Mouse (Mus musculus) naive thymus-derived CD4-positive, alpha-beta T cell, adult 2 months (primary cell): ENCODE measurements around the gene 4932438A13Rik.
A peak's percentile ranks its signal among the peaks of the same experiment; 100 is the strongest.

Experiments used
- DNase-seq: peaks from one replicate; pipeline ENCODE4 v3.0.0-alpha.2; 2011; ENCODE audit warnings: low read depth

The 4932438A13Rik gene

DNA sequence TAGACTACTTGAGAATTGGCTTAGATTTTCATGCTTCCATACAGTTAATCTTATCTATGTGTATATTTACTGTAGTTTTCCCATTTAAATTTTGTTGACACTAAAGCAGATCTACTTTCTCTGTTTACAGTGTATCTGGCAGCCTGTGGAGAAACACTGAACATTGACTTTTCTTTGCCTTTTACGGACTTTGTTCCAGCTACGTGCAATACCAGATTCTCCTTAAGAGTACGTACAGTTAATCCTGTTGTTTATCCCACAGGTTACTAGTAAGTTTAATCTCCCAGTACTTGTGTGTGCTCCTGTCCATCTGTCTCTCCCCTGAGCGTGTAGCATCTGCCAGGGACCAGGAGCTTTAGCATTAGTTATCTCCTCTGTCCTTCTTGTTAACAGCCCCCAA is 55.4 kb downstream of the 4932438A13Rik start:
- no peak for DNase-seq

DNA sequence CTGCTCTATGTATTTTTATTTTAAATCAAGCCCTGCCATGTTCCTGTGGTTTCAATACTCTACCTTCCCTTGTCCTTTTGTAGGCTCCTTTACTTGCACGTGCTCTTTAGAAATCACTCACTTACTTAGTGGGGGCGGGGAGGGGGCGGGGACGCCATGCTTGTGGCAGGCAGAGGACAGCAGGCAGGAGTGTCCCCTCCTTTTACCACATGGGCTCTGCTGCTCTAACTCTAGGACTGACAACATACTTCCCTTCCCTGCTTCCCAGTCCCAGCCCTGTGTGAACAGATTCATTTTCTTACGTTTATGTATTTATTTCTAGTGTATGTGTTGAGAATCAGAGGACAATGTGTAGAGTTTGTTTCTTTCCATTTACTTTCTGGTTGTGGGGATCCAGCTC is 78.7 kb downstream of the 4932438A13Rik start:
- no peak for DNase-seq

GRCm38 (mm10) chr3:36942108-36942507 is 79.2 kb downstream of the 4932438A13Rik start:
- DNase-seq: no peak

DNA sequence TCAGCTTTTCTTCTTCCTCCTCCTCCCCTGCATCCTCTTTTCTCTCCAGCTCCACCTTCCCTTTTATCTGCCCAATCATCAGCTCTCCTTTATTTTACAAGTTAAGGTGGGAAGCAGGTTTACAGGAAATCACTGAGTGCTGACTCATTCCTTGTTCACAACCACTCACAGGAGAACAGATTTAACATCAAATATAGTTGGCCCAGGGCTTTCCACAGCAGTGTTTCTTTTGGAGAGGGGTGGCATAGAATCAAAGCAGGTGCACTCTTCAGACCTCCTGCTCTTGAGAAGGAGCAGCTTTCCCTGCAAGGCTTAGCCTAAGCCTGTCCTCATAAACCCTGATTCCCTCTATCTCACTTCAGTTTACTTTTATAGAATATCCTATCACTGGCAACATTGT is 80.8 kb downstream of the 4932438A13Rik start:
- DNase-seq: no peak

GRCm38 (mm10) chr3:37037979-37038378 is 175.1 kb downstream of the 4932438A13Rik start:
- no peak for DNase-seq

- DNase-seq: no peak
Measured at GRCm38 (mm10) chr3:37039811-37040210, 176.9 kb downstream of the 4932438A13Rik start.

DNA sequence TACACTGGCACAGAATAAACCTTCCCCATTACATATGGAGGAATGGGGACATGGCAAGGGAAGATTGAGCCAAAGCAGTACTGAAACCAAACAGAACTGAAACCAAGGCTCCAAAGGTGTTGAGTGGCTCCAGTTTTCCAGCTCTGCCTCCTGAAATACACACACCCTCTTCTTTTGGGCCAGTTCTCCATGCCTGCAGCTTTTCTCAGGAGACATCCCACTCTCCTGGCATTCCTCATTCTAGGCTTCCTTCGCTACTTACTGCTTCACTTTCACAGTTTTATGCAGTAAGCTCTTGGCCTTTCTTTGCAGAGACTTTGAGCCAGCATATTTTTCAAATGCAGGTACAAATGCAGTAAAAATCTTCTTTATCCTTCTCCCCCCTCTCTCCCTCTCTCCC is 188.6 kb downstream of the 4932438A13Rik start:
- DNase-seq: no peak

- DNase-seq: no peak
Measured at GRCm38 (mm10) chr3:37063406-37063805, 200.5 kb downstream of the 4932438A13Rik start, which contains the start of gene Adad1. Gene Adad1 (plus strand): TSS chr3:37063527.

DNA sequence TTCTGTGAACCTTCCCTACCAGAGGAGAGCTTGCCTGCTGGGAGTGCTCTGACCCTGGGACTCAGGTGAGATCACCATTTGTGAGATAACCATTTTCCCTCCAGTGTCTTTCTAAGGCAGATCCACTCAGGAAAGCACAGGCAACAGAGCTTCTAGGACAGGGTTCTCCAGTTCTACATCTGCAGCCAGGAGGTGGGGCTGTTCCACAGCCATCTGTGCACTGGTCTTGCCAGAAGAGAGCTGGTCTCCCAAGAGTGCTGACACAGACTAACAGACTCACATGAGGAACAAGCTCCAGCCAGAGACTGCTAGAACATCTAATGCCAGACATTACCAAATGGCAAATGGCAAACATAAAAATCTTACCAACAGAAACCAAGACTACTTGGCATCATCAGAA is 210.3 kb downstream of the 4932438A13Rik start:
- DNase-seq: peak; percentile 45

- DNase-seq: no peak
Measured at GRCm38 (mm10) chr3:37084860-37085259, 222.0 kb downstream of the 4932438A13Rik start.

DNA sequence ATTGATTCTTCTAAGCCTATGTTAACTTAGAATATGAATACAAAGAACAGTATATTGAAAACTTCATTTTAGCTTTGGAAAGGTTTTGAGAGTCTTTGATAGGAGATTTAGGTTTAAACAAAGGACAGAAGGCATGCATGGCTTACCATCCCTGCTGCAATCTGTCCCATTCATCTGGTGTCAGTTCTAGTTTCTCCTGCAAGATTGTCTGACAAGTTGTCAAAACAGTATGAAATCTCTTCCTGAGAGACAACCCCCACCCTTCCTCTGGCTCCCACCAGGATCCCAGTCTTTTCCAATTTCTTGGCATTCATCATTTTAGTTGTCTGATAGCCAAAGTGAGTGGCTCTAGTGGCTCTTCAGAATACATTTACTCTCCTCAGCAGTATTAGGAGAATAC is 227.8 kb downstream of the 4932438A13Rik start:
- no peak for DNase-seq
